Mouse (Mus musculus) MEL (cell line): ENCODE data around the gene Fbxl8. TPM values are rescaled to one million over a fixed set of nuclear protein-coding genes. Genes with fewer than 3 reads are reported as not detected.

Source experiments
- DNase-seq: peaks from one replicate; pipeline ENCODE4 v3.0.0; 2011; ENCODE audit warnings: low read depth, low spot score
- H3K27ac ChIP-seq: 2 replicates; pipeline ENCODE4 v1.5.1; 2012; ENCODE audit warnings: low read depth, mild to moderate bottlenecking, control low read depth, low read length, moderate library complexity; ENCODE audit not compliant: control insufficient read depth
- H3K27me3 ChIP-seq, 2 experiments: fragments of 150-350 bp in 1 of 2; sonication (generic) in 1 of 2; 2 replicates each; pipeline ENCODE4 v1.6.1; 2012; ENCODE audit warnings: low read length in 2 of 2, mild to moderate bottlenecking in 2 of 2, improper control_type of control experiment in 1 of 2, moderate library complexity in 1 of 2; ENCODE audit not compliant: insufficient read depth in 2 of 2, control insufficient read depth in 1 of 2
- H3K36me3 ChIP-seq, 2 experiments: 2 replicates each; pipeline ENCODE4 v1.6.1; 2012 to 2014; ENCODE audit warnings: low read length in 2 of 2, improper control_type of control experiment in 1 of 2, inconsistent platforms in 1 of 2, mild to moderate bottlenecking in 1 of 2; ENCODE audit not compliant: insufficient read depth in 2 of 2, control insufficient read depth in 1 of 2
- H3K4me1 ChIP-seq, 2 experiments: fragments of 150-350 bp in 1 of 2; sonication (generic) in 1 of 2; 2 replicates each; pipeline ENCODE4 v1.6.1; 2012; ENCODE audit warnings: low read length in 2 of 2, improper control_type of control experiment in 1 of 2, mild to moderate bottlenecking in 1 of 2; ENCODE audit not compliant: insufficient read depth in 2 of 2, control insufficient read depth in 1 of 2
- H3K4me3 ChIP-seq, 2 experiments: fragments of 150-350 bp in 1 of 2; sonication (generic) in 1 of 2; 2 replicates each; pipeline ENCODE4 v1.5.1; 2012; ENCODE audit warnings: low read depth in 2 of 2, low read length in 2 of 2, mild to moderate bottlenecking in 2 of 2, moderate library complexity in 2 of 2, control low read depth in 1 of 2, improper control_type of control experiment in 1 of 2; ENCODE audit not compliant: control insufficient read depth in 1 of 2, insufficient read depth in 1 of 2
- H3K79me2 ChIP-seq: 2 replicates; pipeline ENCODE4 v1.6.1; 2012; ENCODE audit warnings: mild to moderate bottlenecking, low read length, moderate library complexity; ENCODE audit not compliant: control insufficient read depth, poor library complexity, insufficient read depth
- H3K9ac ChIP-seq: 2 replicates; pipeline ENCODE4 v1.6.1; 2012; ENCODE audit warnings: low read depth, mild to moderate bottlenecking, control low read depth, low read length, moderate library complexity; ENCODE audit not compliant: control insufficient read depth, poor library complexity, severe bottlenecking
- H3K9me3 ChIP-seq: fragments of 150-350 bp; sonication (generic); replicated peaks from 2 replicates; pipeline ENCODE4 v1.6.1; 2012; ENCODE audit warnings: mild to moderate bottlenecking, low read length, improper control_type of control experiment, moderate library complexity; ENCODE audit not compliant: insufficient read depth
- CTCF ChIP-seq, 3 experiments: IDR thresholded peaks in 2 of 3; conservative IDR thresholded peaks in 1 of 3; 2 replicates each; pipeline ENCODE4 v1.5.1; 2011 to 2012; ENCODE audit warnings: low read length in 3 of 3, low read depth in 2 of 3, mild to moderate bottlenecking in 2 of 3, improper control_type of control experiment in 1 of 3, inconsistent platforms in 1 of 3, mixed read lengths in 1 of 3, moderate library complexity in 1 of 3; ENCODE audit not compliant: control insufficient read depth in 1 of 3, insufficient read depth in 1 of 3, poor library complexity in 1 of 3, severe bottlenecking in 1 of 3
- EP300 ChIP-seq, 2 experiments: IDR thresholded peaks; 2 replicates each; pipeline ENCODE4 v1.6.1; 2011; ENCODE audit warnings: improper control_type of control experiment in 2 of 2, low read length in 2 of 2, low read depth in 1 of 2, mild to moderate bottlenecking in 1 of 2
- ETS1 ChIP-seq: IDR thresholded peaks from 2 replicates; pipeline ENCODE4 v1.6.1; 2012; ENCODE audit warnings: low read depth, mild to moderate bottlenecking, inconsistent platforms, low read length, improper control_type of control experiment, moderate library complexity
- GABPA ChIP-seq: IDR thresholded peaks from 2 replicates; pipeline ENCODE4 v1.6.1; 2012; ENCODE audit warnings: low read depth, mild to moderate bottlenecking, inconsistent platforms, low read length, improper control_type of control experiment, moderate library complexity
- GATA1 ChIP-seq: IDR thresholded peaks from 2 replicates; pipeline ENCODE4 v1.6.1; 2011; ENCODE audit warnings: low read depth, low read length, improper control_type of control experiment
- MEF2A ChIP-seq: IDR thresholded peaks from 2 replicates; pipeline ENCODE4 v1.6.1; 2014; ENCODE audit warnings: low read depth, mild to moderate bottlenecking, inconsistent platforms, low read length, improper control_type of control experiment; ENCODE audit not compliant: poor library complexity, insufficient replicate concordance, severe bottlenecking; ENCODE audit errors: extremely low read depth
- MXI1 ChIP-seq: IDR thresholded peaks from 2 replicates; pipeline ENCODE4 v1.6.1; 2011; ENCODE audit warnings: mild to moderate bottlenecking, low read depth, low read length, improper control_type of control experiment
- POLR2AphosphoS2 ChIP-seq: IDR thresholded peaks from 2 replicates; pipeline ENCODE4 v1.6.1; 2011; ENCODE audit warnings: low read length, improper control_type of control experiment
- RAD21 ChIP-seq: IDR thresholded peaks from 2 replicates; pipeline ENCODE4 v1.6.1; 2011; ENCODE audit warnings: mild to moderate bottlenecking, low read depth, low read length, improper control_type of control experiment
- SIN3A ChIP-seq: IDR thresholded peaks from 2 replicates; pipeline ENCODE4 v1.6.1; 2012; ENCODE audit warnings: low read length, improper control_type of control experiment, inconsistent platforms
- SMC3 ChIP-seq: IDR thresholded peaks from 2 replicates; pipeline ENCODE4 v1.6.1; 2011; ENCODE audit warnings: low read depth, low read length, improper control_type of control experiment
- TAL1 ChIP-seq: IDR thresholded peaks from 2 replicates; pipeline ENCODE4 v1.6.1; 2012; ENCODE audit warnings: mild to moderate bottlenecking, inconsistent platforms, low read length, moderate library complexity, mixed read lengths
- TCF12 ChIP-seq: IDR thresholded peaks from 2 replicates; pipeline ENCODE4 v1.6.1; 2014; ENCODE audit warnings: low read depth, mild to moderate bottlenecking, inconsistent platforms, low read length, improper control_type of control experiment, moderate library complexity
- UBTF ChIP-seq: IDR thresholded peaks from 2 replicates; pipeline ENCODE4 v1.6.1; 2012; ENCODE audit warnings: low read depth, mild to moderate bottlenecking, inconsistent platforms, low read length, improper control_type of control experiment, moderate library complexity, borderline replicate concordance; ENCODE audit not compliant: insufficient read depth
- USF1 ChIP-seq: IDR thresholded peaks from 2 replicates; pipeline ENCODE4 v1.6.1; 2014; ENCODE audit warnings: low read depth, mild to moderate bottlenecking, inconsistent platforms, low read length, improper control_type of control experiment, moderate library complexity
- polyA plus RNA-seq, 2 experiments: library from polyadenylated mRNA; stranded (reverse) in 1 of 2; unstranded in 1 of 2; fragments of >175 nt in 1 of 2; fragments of >200 nt in 1 of 2; gene quantifications; 2 replicates each; pipeline versions ENCODE4 v1.2.1 to v1.2.4; 2012; ENCODE audit warnings: low replicate concordance in 2 of 2, low read depth in 1 of 2; ENCODE audit not compliant: insufficient read length in 2 of 2, insufficient read depth in 1 of 2, missing spikeins in 1 of 2
- total RNA-seq: library from RNA; depleted of rRNA; stranded (reverse); fragments of 300-350 nt; gene quantifications from 2 replicates; pipeline ENCODE4 v1.2.3, GENCODE M21; 2012

The Fbxl8 gene
- total and polyA plus RNA-seq, 3 experiments, result 4.1 to 7.2 TPM; not detected in 1

- no peaks in the 10 kb centered on the region for H3K79me2 ChIP-seq
- H3K27me3 ChIP-seq, result no peaks in the 10 kb centered on the region
- H3K4me3 ChIP-seq, result no peak overlapping the region
- peaks cover 0 to 24% of the 10 kb centered on the region in 2 experiments; a peak in 2 of 4 replicates for H3K36me3 ChIP-seq
- no peak for DNase-seq
- TF ChIP-seq MEF2A, result no peak
- no peak overlapping the region for H3K27ac ChIP-seq
- H3K9me3 ChIP-seq, result no peaks in the 10 kb centered on the region
- no peak overlapping the region for H3K9ac ChIP-seq
- peaks cover 22 to 28% of the 10 kb centered on the region in 2 experiments for H3K4me1 ChIP-seq
Observed at GRCm38 (mm10) chr8:105310118-105310517, 45.7 kb downstream of the Fbxl8 start.

DNA sequence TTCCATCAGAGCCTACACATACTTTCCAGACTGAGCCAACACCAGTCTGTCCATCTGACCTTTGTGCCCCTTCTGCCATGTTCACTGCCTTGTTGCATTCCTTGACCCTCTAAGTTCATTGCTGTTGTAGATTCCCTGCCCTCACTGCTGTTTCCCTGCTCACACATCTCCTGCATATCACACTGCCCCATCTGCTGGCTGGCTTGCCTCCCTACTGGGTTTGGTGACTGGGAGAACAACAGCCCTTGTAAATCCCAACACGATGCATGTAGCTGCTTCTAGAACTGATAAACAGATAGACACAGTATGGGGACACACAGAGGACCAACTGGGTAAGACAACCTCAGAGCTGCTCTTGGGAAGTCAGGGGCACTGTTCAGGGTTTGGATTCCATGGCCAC lies 47.3 kb downstream of the Fbxl8 start:
- Histone ChIP-seq H3K4me1 (peaks cover 22 to 28% of the 10 kb centered on the region in 2 experiments), H3K27ac (peak overlapping the region; percentile 4; the same call in 1 of the 2 replicates), H3K27me3 (no peaks in the 10 kb centered on the region), H3K4me3 (no peak overlapping the region), H3K9ac (no peak overlapping the region), H3K9me3 (no peaks in the 10 kb centered on the region), H3K79me2 (no peaks in the 10 kb centered on the region), H3K36me3 (peaks cover 0 to 24% of the 10 kb centered on the region in 2 experiments; a peak in 2 of 4 replicates)
- TF ChIP-seq UBTF, result no peak
- peak; percentile 5; the same call in 1 of the 2 replicates for TF ChIP-seq GATA1
- peak; percentile 14 to 49; a peak in 2 of 4 replicates for TF ChIP-seq EP300 (IDR thresholded peaks at IDR 0.05; ENCODE audit: low read depth in 1 of 2, low read length in 2 of 2)
- no peak for TF ChIP-seq POLR2AphosphoS2
- TF ChIP-seq SMC3, result peak; percentile 6
- no peak for TF ChIP-seq USF1
- no peak for TF ChIP-seq GABPA
- TF ChIP-seq CTCF (IDR thresholded peaks at IDR 0.05 in 2 of 3, conservative IDR thresholded peaks at IDR 0.05 in 1 of 3; ENCODE audit: control insufficient read depth in 1 of 3, insufficient read depth in 1 of 3, low read depth in 2 of 3, low read length in 3 of 3, poor library complexity in 1 of 3, severe bottlenecking in 1 of 3), result peak in 2 of 3 experiments; percentile 17 to 39; a peak in 2 of 6 replicates
- TF ChIP-seq MXI1, result peak; percentile 38; the same call in 1 of the 2 replicates
- no peak; the same call in 1 of the 2 replicates for TF ChIP-seq RAD21
- peak; percentile 61; the same call in 1 of the 2 replicates for TF ChIP-seq TCF12
- TF ChIP-seq SIN3A, result peak; percentile 45; the same call in 1 of the 2 replicates
- no peak for TF ChIP-seq MEF2A
- peak; percentile 38; the same call in 1 of the 2 replicates for TF ChIP-seq ETS1
- peak; percentile 72 for TF ChIP-seq TAL1
- DNase-seq, result peak; percentile 71
